Mouse (Mus musculus): ENCODE data around the gene Ostf1.

GRCm38 (mm10) chr19:18582226-18582625, 49.4 kb downstream of the Ostf1 start:
- TF ChIP-seq MYOD1 (IDR thresholded peaks at IDR 0.05; ENCODE audit: control insufficient read depth in 1 of 3, insufficient read length in 2 of 3, low read depth in 2 of 3) (no peak), TCF12 (IDR thresholded peaks at IDR 0.05; ENCODE audit: insufficient read depth, poor library complexity, severe bottlenecking) (no peak), POLR2A (IDR thresholded peaks at IDR 0.05; ENCODE audit: insufficient read length, low read depth) (no peak), E2F4 (IDR thresholded peaks at IDR 0.05; ENCODE audit: insufficient read depth) (no peak), TCF3 (IDR thresholded peaks at IDR 0.05; ENCODE audit: insufficient read length, low read depth) (no peak), MAX (IDR thresholded peaks at IDR 0.05; ENCODE audit: low read depth) (no peak), REST (IDR thresholded peaks at IDR 0.05; ENCODE audit: insufficient read depth, insufficient read length) (no peak), POLR2AphosphoS2 (IDR thresholded peaks at IDR 0.05; ENCODE audit: insufficient read length, low read depth) (no peak), CEBPB (IDR thresholded peaks at IDR 0.05; ENCODE audit: insufficient read depth, poor library complexity, severe bottlenecking) (no peak), USF1 (IDR thresholded peaks at IDR 0.05; ENCODE audit: low read depth) (no peak), MYOG (IDR thresholded peaks at IDR 0.05; ENCODE audit: control insufficient read depth in 1 of 3, insufficient read depth in 1 of 3, insufficient read length in 2 of 3, low read depth in 2 of 3) (no peak)
